Mouse (Mus musculus) macrophage (primary cell): ENCODE data around the gene Gap43. TPM values are rescaled to one million over a fixed set of nuclear protein-coding genes. Genes with fewer than 3 reads are reported as not detected.

ENCODE experiments used
- H3K27ac ChIP-seq: fragments of 350-480 bp; formaldehyde crosslinking; 2 replicates; pipeline ENCODE4 v1.9.0; 2021
- H3K36me3 ChIP-seq: fragments of 350-480 bp; formaldehyde crosslinking; 2 replicates; pipeline ENCODE4 v1.9.0; 2021; ENCODE audit errors: inconsistent target
- H3K4me3 ChIP-seq: fragments of 350-480 bp; formaldehyde crosslinking; 2 replicates; pipeline ENCODE4 v1.9.0; 2021; ENCODE audit errors: inconsistent target
- H3K79me2 ChIP-seq: fragments of 350-480 bp; formaldehyde crosslinking; 2 replicates; pipeline ENCODE4 v1.9.0; 2021; ENCODE audit errors: inconsistent target
- WGBS: methylation state at CpG from one replicate; pipeline ENCODE4 v1.1.7; 2026; ENCODE audit warnings: inconsistent platforms; ENCODE audit not compliant: missing documents; 5-methylcytosine and 5-hydroxymethylcytosine counted together
- polyA plus RNA-seq: library from polyadenylated mRNA; stranded (reverse); fragments of 250-400 nt; gene quantifications from 3 replicates; pipeline ENCODE4 v1.2.4, GENCODE M21; 2018; ENCODE audit warnings: inconsistent platforms

The Gap43 gene
- polyA plus RNA-seq, 1 experiment from 2014 or later, result not detected

DNA sequence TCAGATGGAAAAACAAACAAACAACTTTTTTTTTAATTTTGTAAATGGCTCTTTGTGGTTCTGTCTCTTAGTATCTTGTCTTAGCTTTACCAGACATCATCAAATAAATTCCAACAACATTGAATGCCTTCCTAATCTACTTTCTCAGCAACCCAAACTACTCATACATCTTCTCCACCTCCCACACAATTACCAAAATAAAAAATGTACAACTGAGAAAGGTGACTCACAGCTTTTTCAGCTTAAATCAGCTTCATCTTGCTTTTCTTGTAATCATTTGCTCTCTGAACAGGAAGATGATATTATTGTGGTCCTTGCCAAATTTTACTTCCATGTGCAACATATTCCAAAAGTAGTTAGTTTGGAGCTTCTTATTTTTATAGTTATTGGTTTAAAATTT is 14.9 kb downstream of the Gap43 start:
- Histone ChIP-seq H3K79me2 (no peaks in the 10 kb centered on the region), H3K4me3 (no peak overlapping the region), H3K36me3 (no peaks in the 10 kb centered on the region), H3K27ac (no peak overlapping the region)

DNA sequence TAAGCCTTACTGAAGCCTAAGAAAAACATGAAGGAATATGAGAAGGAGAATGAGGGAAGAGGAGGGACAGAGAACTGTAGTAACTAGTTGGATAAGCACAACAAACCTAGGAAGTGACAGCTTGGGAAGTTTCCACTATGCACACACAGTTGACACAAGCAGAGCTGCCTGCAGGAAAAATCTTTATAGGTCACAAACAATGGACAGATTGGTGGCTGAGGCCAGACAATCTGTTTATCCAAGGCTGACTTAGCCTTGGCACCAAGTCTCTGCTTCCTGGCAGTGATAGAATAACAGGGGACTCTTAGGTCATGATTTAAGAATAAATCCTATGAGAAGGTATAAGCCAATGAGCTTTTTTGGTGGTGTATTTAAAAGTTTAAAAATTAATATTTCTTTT is 20.6 kb downstream of the Gap43 start:
- no peak overlapping the region for H3K4me3 ChIP-seq
- no peaks in the 10 kb centered on the region for H3K36me3 ChIP-seq
- no peak overlapping the region for H3K27ac ChIP-seq
- H3K79me2 ChIP-seq, result no peaks in the 10 kb centered on the region

DNA sequence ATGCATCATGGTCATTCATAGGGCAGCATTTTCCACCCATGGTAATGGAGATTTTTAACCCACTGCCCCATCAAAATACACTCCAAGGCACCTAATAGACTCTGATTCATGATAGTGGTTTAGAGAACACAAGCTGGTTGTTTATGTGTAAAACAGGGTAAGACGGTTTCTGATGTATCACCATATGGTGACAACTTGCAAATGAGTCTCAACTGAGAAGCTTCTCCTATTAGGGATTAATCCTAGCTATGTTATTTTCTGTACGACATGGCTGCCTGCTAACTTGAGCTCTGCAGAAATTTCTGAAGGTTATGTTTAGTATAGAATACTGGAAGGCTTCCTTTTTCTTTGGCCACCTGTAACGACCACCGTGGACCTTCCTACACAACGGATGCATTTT is 21.1 kb downstream of the Gap43 start:
- no peaks in the 10 kb centered on the region for H3K79me2 ChIP-seq
- H3K36me3 ChIP-seq, result no peaks in the 10 kb centered on the region
- no peak overlapping the region for H3K27ac ChIP-seq
- WGBS, result 87% methylated on average over 5 of the region's 5 CpGs
- H3K4me3 ChIP-seq, result no peak overlapping the region

DNA sequence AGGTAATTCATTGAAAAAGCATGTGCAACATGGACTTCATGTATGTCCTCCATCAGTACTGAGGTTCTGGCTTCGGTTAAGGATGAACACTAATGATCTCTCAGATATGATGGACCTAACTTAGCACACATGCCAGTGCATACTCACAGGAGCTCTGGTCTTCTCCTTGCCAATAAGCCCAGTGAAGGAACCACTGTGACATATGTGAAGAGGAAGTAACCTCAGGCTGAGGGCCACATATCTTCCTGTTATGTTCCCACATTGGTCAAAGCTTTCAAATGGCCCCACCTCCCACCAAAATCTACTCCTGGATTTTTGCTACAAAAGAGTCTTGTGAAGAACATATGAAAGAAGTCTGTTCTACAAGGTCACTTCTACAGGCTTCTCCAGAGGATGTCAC is 28.3 kb downstream of the Gap43 start:
- WGBS, result 73% methylated on average over 1 of the region's 1 CpGs
- Histone ChIP-seq H3K27ac (no peak overlapping the region), H3K4me3 (no peak overlapping the region), H3K79me2 (no peaks in the 10 kb centered on the region), H3K36me3 (no peaks in the 10 kb centered on the region)

DNA sequence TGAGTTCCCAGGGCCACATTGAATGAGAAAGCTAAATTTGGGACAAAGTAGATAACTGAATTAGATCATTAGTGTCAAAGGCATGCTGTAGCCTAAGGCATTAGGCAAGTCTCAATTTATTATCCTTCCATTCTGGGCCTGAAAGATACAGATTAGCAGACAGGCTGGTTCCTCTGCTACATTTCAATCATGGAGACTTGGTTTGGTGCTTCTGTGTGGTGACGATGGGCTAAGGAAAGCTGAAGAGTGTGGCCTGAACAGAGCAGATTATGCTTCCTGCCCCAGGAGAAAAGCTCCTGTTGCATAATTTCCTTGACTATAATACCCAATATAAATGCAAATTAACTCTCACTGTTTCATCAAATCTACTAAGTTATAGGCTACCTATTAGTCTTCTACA is 31.7 kb downstream of the Gap43 start:
- Histone ChIP-seq H3K79me2 (no peaks in the 10 kb centered on the region), H3K27ac (no peak overlapping the region), H3K36me3 (no peaks in the 10 kb centered on the region), H3K4me3 (no peak overlapping the region)
- 25% methylated on average over 1 of the region's 1 CpGs for WGBS

DNA sequence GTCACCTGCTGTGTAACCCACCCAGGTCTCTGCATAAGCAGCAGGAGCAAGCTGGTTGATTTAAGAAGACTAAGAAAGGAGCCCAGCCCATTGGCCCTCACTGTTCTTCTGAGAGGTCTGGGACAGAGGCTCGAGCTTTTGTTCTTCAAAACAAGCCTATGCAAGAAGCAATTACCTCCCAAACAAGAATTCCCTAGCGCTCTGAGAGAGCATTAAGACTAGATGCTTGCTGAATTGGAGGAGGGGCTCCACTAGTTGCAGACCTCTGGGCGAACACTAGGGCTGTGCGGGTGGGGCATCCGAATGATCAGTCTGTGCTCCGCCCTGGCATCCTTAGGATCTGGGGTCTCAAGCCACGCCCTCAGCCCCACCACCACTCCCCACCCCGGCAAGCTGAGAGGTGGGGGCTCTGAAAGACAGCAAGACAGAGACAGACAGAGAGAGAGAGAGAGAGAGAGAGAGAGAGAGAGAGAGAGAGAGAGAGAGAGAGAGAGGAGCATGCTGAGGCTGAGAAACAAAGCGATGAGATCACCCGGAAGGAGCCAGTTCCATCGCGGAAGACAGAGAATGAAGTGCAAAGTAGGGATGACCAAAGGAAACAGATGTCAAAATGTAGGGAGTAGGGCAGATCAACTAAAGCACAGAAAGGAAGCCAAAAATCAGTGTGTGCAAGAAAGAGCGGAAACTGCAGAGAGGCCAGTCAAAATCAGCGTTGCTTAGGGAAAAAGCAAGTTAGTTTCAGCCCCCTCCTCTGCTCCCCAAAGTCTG is 34.3 kb downstream of the Gap43 start:
- H3K79me2 ChIP-seq, result no peaks in the 10 kb centered on the region
- H3K27ac ChIP-seq, result no peak overlapping the region
- H3K36me3 ChIP-seq, result no peaks in the 10 kb centered on the region
- 4% methylated on average over 14 of the region's 14 CpGs for whole genome bisulfite sequencing
- no peak overlapping the region for H3K4me3 ChIP-seq

DNA sequence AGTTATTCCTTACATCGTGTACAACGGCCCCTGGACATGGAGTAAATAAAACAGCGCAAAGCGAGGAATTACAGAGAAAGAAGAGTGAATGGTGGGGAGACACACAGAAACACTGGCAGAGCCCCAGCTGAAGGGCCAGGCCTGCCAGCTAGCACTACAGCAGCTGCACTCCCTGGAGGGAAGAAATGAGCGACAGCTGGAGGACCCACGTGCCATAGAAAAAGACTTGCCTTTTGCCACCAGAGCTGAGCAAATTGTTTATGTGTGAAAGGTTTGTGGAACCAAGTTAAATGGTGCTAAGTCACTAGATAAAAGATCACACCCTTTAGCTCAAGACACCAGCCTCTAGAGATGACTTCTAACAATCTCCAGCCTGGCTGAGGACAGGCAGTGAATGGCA is 37.0 kb downstream of the Gap43 start:
- H3K27ac ChIP-seq, result no peak overlapping the region
- 94% methylated on average over 6 of the region's 6 CpGs for WGBS
- H3K79me2 ChIP-seq, result no peaks in the 10 kb centered on the region
- no peak overlapping the region for H3K4me3 ChIP-seq
- H3K36me3 ChIP-seq, result no peaks in the 10 kb centered on the region

DNA sequence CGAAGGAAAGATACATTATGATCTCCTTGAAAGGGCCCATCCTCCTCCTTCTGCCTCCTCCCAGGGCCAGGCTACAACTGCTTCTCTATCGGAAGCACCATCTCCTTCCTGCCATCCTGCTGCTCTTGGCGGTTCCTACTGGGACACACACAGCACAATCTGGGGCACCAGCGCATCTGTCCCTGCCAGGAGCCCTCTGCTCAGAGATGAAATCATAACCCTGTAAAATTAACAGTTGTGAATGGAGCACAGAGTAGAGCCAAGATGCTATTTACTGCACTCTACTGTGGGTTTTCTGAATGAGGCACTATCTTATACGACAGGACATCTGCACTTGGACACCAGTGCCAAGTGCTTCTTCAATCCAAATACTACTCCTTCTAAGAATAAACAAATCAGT is 46.0 kb downstream of the Gap43 start:
- Histone ChIP-seq H3K79me2 (no peaks in the 10 kb centered on the region), H3K36me3 (no peaks in the 10 kb centered on the region), H3K4me3 (no peak overlapping the region), H3K27ac (no peak overlapping the region)
- WGBS, result 99% methylated on average over 5 of the region's 5 CpGs

DNA sequence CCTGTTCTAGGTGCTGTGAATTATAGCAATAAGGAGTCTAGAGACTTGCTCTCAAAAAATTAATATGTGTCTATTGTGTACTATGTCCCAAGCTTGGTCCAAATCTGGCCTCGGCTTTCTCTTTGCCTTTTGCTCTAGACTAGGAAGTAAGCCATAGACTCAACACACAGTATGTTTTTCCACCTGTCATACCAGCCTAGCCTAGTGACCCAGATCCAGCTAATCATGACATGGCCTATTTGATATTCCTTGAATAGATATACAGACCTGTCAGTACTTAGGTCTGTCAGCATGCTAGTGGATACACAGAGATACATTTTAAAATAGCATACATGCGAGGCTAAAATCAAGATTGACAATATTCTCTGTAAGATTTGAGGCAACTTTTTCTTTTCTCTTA is 46.4 kb downstream of the Gap43 start:
- H3K27ac ChIP-seq, result no peak overlapping the region
- no peaks in the 10 kb centered on the region for H3K79me2 ChIP-seq
- no peaks in the 10 kb centered on the region for H3K36me3 ChIP-seq
- H3K4me3 ChIP-seq, result no peak overlapping the region
- WGBS, result 87% methylated on average over 2 of the region's 2 CpGs

DNA sequence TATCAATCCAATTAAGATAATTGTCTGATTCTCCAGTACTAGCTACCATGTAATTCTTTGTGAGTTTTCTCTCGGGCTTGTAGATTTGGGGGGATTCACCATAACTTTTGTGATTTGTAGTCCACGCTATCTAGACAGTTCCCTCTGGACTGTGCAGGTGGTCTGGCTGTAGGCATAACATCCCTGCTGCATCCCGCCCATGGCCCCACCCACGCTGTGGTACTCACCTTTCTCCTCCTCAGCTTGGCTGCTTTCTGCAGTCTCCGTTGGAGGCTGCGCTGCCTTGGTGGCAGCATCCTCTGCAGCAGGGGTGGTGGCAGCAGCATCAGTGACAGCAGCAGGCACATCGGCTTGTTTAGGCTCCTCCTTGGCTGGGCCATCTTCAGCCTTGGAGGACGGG is 48.9 kb downstream of the Gap43 start:
- Histone ChIP-seq H3K79me2 (no peaks in the 10 kb centered on the region), H3K27ac (no peak overlapping the region), H3K4me3 (no peak overlapping the region), H3K36me3 (no peaks in the 10 kb centered on the region)
- 89% methylated on average over 7 of the region's 8 CpGs for WGBS

DNA sequence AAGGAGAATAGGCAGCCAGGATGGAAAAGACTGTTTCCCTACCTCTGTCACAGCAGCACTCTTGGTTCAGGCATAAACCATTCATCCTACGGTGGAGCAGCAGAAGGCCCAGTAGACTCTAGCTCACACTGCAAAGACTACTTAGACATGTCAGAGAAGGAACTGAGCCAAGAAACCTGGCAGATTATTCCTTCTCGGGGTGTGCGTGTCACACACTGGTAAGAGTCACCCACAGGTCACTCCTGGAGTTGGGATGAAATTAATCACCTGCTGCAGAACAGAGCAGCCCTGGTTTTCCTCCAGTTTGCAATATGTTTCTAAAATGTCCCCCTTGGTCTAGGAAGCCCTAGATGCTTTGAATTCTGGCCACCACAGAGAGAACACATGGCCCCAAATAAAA is 56.4 kb downstream of the Gap43 start:
- H3K79me2 ChIP-seq, result no peaks in the 10 kb centered on the region
- H3K4me3 ChIP-seq, result no peak overlapping the region
- 92% methylated on average over 3 of the region's 3 CpGs for WGBS
- H3K27ac ChIP-seq, result no peak overlapping the region
- H3K36me3 ChIP-seq, result no peaks in the 10 kb centered on the region

DNA sequence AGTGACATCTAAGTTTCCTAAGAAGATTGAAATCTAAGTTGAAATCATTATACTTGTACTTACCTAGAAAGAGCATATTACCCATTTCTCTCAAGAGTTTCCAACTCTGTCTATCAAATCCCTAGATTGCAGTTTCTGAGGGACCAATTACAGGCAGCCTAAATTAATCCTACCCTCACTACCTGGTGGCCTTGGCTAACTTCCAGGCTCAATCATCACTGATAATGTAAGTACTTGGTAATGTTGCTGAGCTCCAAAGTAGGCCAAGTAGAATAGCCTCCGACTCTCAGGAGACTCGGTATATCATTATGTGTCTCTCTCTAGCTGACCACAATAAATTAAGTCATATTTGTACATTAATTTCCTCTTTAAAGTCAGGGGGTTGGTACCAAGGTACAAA is 62.7 kb downstream of the Gap43 start:
- no peak overlapping the region for H3K27ac ChIP-seq
- no peaks in the 10 kb centered on the region for H3K36me3 ChIP-seq
- H3K4me3 ChIP-seq, result no peak overlapping the region
- WGBS, result 87% methylated on average over 2 of the region's 2 CpGs
- H3K79me2 ChIP-seq, result no peaks in the 10 kb centered on the region

DNA sequence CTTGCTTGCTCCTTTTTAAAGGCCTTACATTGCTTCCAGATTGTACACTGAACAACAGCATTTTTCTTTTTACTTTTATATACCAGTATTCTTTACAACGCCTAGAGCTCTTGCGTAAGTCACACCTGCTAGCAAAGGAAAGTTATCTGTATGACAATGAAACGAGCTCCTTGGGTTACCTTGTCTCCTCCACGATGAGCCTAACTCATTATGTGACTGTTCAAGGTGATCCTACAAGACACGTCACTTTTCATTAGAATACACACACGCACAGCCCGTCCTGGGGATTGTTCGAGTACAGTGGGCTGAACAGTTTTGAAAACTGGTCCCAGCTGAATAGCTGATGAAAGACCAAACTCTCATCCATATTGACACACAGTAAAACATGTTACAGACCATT is 63.2 kb downstream of the Gap43 start:
- Histone ChIP-seq H3K79me2 (no peaks in the 10 kb centered on the region), H3K27ac (no peak overlapping the region), H3K4me3 (no peak overlapping the region), H3K36me3 (no peaks in the 10 kb centered on the region)
- WGBS, result 84% methylated on average over 8 of the region's 8 CpGs

DNA sequence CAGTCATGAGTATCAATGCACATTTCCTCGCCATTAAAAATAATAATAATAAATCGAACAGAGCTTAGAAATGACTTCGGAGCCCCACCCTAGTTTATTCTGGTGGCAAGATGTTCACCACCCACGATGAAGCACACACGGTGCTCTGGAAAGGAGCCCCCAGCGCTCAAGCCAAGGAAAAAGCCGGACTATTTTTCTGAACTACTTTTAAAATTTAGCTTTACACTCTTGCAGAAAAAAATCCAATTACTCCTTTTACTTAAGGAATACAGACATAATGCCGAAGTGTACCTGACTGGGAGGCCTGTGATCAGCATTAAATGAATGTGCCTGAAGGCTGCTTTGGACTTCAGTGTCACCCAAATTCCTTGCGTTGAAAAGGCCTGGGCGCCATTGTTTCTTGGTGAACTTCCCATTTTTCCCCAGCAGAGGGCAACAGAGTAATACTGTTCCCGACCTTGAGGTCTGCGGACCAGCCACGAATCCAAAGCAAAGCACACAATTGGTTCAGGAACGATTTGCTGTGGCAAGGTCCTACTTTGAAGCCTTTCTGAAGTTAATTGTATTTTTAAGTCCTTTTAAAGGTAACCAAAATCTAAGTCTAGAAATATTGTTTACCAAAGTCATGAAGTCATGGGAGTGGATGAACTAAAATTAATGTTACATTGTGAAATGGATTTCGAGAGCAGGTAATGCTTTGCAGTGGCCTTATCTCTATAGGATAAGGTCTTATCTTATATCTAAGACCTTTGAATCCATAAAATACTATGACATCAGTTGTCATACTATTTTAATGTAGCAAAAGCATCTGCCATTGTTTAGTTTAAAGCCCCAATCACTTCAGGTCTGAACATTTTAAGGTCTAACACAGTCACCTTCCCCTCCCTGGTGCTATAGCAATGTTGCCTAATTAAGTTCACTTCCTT is 64.0 kb downstream of the Gap43 start:
- no peaks in the 10 kb centered on the region for H3K79me2 ChIP-seq
- H3K27ac ChIP-seq, result no peak overlapping the region
- no peak overlapping the region for H3K4me3 ChIP-seq
- H3K36me3 ChIP-seq, result no peaks in the 10 kb centered on the region
- 47% methylated on average over 15 of the region's 15 CpGs for WGBS

DNA sequence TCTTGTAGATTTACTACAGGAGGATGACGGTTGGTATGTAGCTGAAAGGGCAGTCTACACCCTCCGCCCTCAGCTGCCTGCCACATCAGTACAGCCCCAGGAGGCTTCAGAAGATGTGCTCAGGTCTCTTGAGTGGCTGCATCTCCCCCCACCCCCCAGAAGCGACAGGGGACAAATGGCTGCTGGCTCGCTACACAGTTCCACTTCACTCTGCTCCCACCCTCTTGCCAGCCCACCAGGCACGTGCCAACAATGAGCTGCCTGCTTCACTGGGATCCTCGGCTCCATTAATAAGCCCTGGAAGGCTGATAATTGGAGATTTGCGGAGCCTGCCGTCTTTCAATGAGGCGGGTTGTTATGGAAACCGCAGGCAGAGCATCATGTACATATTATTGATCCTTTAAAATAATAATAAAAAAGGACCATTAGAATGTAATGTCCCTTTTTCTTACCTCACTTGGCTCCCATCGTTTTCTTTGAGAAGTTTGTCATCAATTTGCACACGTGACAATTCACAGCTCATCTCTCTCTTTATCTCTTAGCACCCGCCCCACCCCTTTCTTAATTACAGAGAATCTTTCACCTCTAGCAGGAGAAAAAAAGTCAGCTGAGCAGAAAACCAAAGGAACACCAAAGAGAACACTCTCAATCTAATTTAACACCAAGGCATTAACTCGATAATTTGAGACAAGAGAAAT is 64.8 kb downstream of the Gap43 start:
- Histone ChIP-seq H3K4me3 (no peak overlapping the region), H3K79me2 (no peaks in the 10 kb centered on the region), H3K36me3 (no peaks in the 10 kb centered on the region), H3K27ac (no peak overlapping the region)
- WGBS, result 68% methylated on average over 13 of the region's 14 CpGs
